Mouse (Mus musculus): Measurements from ENCODE around the gene Ttc41. TPM values are rescaled to one million over a fixed set of nuclear protein-coding genes. Genes with fewer than 3 reads are reported as not detected.

Ttc41 gene
- polyA plus RNA-seq, 1 experiment from 2014 or later = 1.6 TPM

DNA sequence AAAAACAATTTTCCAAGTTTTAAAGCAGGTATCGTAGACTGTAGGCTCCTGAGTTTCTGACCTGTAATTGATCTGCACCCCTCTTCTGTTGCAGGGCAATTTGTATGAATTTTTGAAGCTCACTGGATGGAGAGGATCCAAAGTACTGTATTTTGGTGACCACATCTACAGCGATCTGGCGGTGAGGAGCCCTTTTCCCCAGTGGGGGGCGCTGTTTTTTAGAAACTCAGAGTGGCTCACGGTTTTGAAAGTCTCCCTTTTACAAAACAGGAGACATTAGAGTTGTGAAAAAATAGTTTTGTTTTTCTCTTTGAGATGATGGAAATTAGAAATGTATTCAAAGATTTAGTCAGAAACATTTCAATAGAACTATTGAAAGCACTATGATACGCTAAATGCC is 118.5 kb downstream of the Ttc41 start:
- no peak for DNase-seq (ENCODE audit: low spot score)
- no peak overlapping the region for H3K9ac ChIP-seq (replicated peaks; ENCODE audit: low read length)
- 70% methylated on average over 6 of the region's 6 CpGs for WGBS
- H3K27ac ChIP-seq (replicated peaks; ENCODE audit: low read depth, low read length) = no peak overlapping the region
- peaks cover 5% of the 10 kb centered on the region for H3K4me1 ChIP-seq (ENCODE audit: control insufficient read depth, insufficient read depth, low read length)
- H3K4me3 ChIP-seq (ENCODE audit: low read depth, low read length) = no peak overlapping the region
- H3K9me3 ChIP-seq (replicated peaks; ENCODE audit: control insufficient read depth, low read length) = no peaks in the 10 kb centered on the region
- no peak for ATAC-seq (replicated peaks; ENCODE audit: insufficient number of reproducible peaks, low FRiP score, low TSS enrichment, low read depth)
- no peak overlapping the region for H3K4me2 ChIP-seq (ENCODE audit: low read depth, low read length)
- no peaks in the 10 kb centered on the region for H3K36me3 ChIP-seq (replicated peaks; ENCODE audit: control insufficient read depth, insufficient read depth, low read depth, low read length)
- H3K27me3 ChIP-seq (ENCODE audit: control insufficient read depth, insufficient read depth, low read length) = no peaks in the 10 kb centered on the region

DNA sequence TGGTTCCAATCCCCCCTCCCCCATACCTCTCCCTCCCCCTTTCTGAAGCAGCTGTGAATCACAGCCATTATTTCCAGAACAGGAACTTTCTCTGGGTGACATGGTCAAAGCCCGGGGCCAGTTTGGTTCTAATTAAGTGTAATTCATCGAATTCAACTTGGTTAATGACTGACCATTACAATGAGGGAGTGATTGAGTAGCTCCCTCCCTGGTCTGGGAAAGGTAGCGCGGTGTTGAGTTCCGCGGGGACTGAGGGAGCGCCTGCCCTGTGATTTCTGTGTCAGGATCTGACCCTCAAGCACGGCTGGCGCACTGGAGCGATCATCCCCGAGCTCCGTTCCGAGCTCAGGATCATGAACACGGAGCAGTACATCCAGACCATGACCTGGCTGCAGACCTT is 119.3 kb downstream of the Ttc41 start:
- no peaks in the 10 kb centered on the region for H3K36me3 ChIP-seq (replicated peaks; ENCODE audit: control insufficient read depth, insufficient read depth, low read depth, low read length)
- no peaks in the 10 kb centered on the region for H3K27me3 ChIP-seq (ENCODE audit: control insufficient read depth, insufficient read depth, low read length)
- H3K4me1 ChIP-seq (ENCODE audit: control insufficient read depth, insufficient read depth, low read length) = peaks cover 3% of the 10 kb centered on the region
- H3K4me2 ChIP-seq (ENCODE audit: low read depth, low read length) = no peak overlapping the region; the same call in 1 of the 2 replicates
- H3K4me3 ChIP-seq (ENCODE audit: low read depth, low read length) = no peak overlapping the region
- no peak overlapping the region for H3K27ac ChIP-seq (replicated peaks; ENCODE audit: low read depth, low read length)
- no peak overlapping the region for H3K9ac ChIP-seq (replicated peaks; ENCODE audit: low read length)
- H3K9me3 ChIP-seq (replicated peaks; ENCODE audit: control insufficient read depth, low read length) = no peaks in the 10 kb centered on the region
- 32% methylated on average over 14 of the region's 14 CpGs for WGBS
- ATAC-seq (replicated peaks; ENCODE audit: insufficient number of reproducible peaks, low FRiP score, low TSS enrichment, low read depth) = no peak
- peak; percentile 34 for DNase-seq (ENCODE audit: low spot score)

DNA sequence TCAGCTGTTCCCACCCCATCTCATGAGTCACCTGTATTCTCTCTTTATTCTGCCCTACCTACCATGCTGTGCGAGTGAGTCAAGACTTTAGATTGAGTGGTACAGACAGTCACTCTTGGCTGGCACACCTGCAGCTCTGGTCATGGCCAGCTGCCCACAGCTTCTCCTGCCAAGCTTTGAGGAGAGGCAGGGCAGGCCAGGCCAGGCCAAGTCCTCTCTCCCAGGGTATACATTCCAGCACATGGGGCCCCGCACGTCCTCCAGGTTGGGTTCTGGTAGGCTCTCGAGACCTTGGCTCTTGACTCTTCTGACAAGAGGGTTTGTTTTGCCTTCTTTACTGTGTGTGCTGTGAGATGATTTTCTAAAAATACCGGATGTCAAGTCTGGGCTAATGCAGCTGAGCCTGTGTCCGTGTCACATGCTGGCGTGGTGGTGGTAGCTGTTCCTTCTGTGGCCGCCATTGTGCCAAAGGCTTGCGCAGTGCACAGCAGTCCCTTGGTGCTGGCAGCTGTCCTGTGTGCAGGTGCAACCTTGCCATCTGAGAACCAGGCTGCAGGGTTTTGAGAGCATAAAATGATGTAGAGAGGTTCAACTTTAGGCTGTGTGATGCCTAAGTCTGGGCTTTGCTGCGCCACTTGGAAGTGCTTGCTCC is 120.4 kb downstream of the Ttc41 start:
- no peaks in the 10 kb centered on the region for H3K9me3 ChIP-seq (replicated peaks; ENCODE audit: control insufficient read depth, low read length)
- WGBS = 85% methylated on average over 10 of the region's 10 CpGs
- no peaks in the 10 kb centered on the region for H3K4me1 ChIP-seq (ENCODE audit: control insufficient read depth, insufficient read depth, low read length)
- no peak overlapping the region for H3K27ac ChIP-seq (replicated peaks; ENCODE audit: low read depth, low read length)
- DNase-seq (ENCODE audit: low spot score) (no peak), ATAC-seq (replicated peaks; ENCODE audit: insufficient number of reproducible peaks, low FRiP score, low TSS enrichment, low read depth) (no peak)
- H3K9ac ChIP-seq (replicated peaks; ENCODE audit: low read length) = no peak overlapping the region
- no peak overlapping the region for H3K4me3 ChIP-seq (ENCODE audit: low read depth, low read length)
- no peak overlapping the region for H3K4me2 ChIP-seq (ENCODE audit: low read depth, low read length)
- no peaks in the 10 kb centered on the region for H3K36me3 ChIP-seq (replicated peaks; ENCODE audit: control insufficient read depth, insufficient read depth, low read depth, low read length)
- H3K27me3 ChIP-seq (ENCODE audit: control insufficient read depth, insufficient read depth, low read length) = no peaks in the 10 kb centered on the region

Small RNAs within 50 kb of the gene (microRNA-seq; reads per million reads assigned to microRNA genes)
- 2.4 reads per million for gene Gm25745 (ENCODE audit: borderline number of aligned reads)

Other genes starting within 250 kb of the Ttc41 start
- 2.0 and 3.1 TPM in 2 replicates for gene Syn3, start 206.9 kb upstream of the Ttc41 start, polyA plus RNA-seq (2014; fragmentation: Nextera tagmentation; extraction: Ambion mirVana)
- gene Hsp90b1, start 302 bp upstream of the Ttc41 start, polyA plus RNA-seq (2014; fragmentation: Nextera tagmentation; extraction: Ambion mirVana) = 577 and 673 TPM in 2 replicates
- 0.24 and 0.31 TPM in 2 replicates for gene Gm49358, start 58.2 kb downstream of the Ttc41 start, polyA plus RNA-seq (2014; fragmentation: Nextera tagmentation; extraction: Ambion mirVana)
- gene Nt5dc3, start 73.2 kb downstream of the Ttc41 start, polyA plus RNA-seq (2014; fragmentation: Nextera tagmentation; extraction: Ambion mirVana) = 1.1 and 1.6 TPM in 2 replicates

All from embryonic facial prominence, embryonic 11.5 days (tissue).